Mouse (Mus musculus): ENCODE results near the gene Haus5. TPM values are rescaled to one million over a fixed set of nuclear protein-coding genes. Genes with fewer than 3 reads are reported as not detected.

Gene Haus5
- polyA plus RNA-seq (2015; fragmentation: Nextera tagmentation; extraction: Ambion mirVana) = 10.0 and 10.3 TPM in 2 replicates

- DNase-seq (ENCODE audit: low spot score) (peak; percentile 93), ATAC-seq (peak; percentile 98)
- Histone ChIP-seq H3K27me3 (replicated peaks; ENCODE audit: insufficient read depth, low read length) (no peaks in the 10 kb centered on the region), H3K4me2 (replicated peaks; ENCODE audit: low read depth, low read length) (peak within 1 kb of the TSS; percentile 86), H3K4me1 (ENCODE audit: insufficient read depth, low read depth, low read length) (peaks cover 3% of the 10 kb centered on the region; the same call in 1 of the 2 replicates), H3K27ac (ENCODE audit: low read length) (no peak within 1 kb of the TSS), H3K9ac (replicated peaks; ENCODE audit: low read depth) (peak within 1 kb of the TSS; percentile 50), H3K36me3 (ENCODE audit: insufficient read depth, low read length) (no peaks in the 10 kb centered on the region), H3K4me3 (ENCODE audit: low read depth, low read length) (peak within 1 kb of the TSS; percentile 54), H3K9me3 (ENCODE audit: low read length) (no peaks in the 10 kb centered on the region)
- WGBS = under 1% methylated on average over 34 of the region's 34 CpGs
- TF ChIP-seq EP300 (IDR thresholded peaks at IDR 0.05) (no peak), CTCF (IDR thresholded peaks at IDR 0.05) (no peak)
Measured at GRCm38 (mm10) chr7:30664529-30665200, at the start of gene Haus5. TSS of gene Haus5 (minus strand) at chr7:30664994.

GRCm38 (mm10) chr7:30711942-30712341, 47.1 kb upstream of the Haus5 start, which contains the start of gene Atp4a:
TSS of gene Atp4a (plus strand) at chr7:30712209.
- ATAC-seq (no peak), DNase-seq (ENCODE audit: low spot score) (no peak)
- Histone ChIP-seq H3K4me2 (replicated peaks; ENCODE audit: low read depth, low read length) (no peak within 1 kb of the TSS), H3K9me3 (ENCODE audit: low read length) (no peaks in the 10 kb centered on the region), H3K4me3 (ENCODE audit: low read depth, low read length) (no peak within 1 kb of the TSS), H3K27me3 (replicated peaks; ENCODE audit: insufficient read depth, low read length) (no peaks in the 10 kb centered on the region), H3K4me1 (ENCODE audit: insufficient read depth, low read depth, low read length) (no peaks in the 10 kb centered on the region), H3K36me3 (ENCODE audit: insufficient read depth, low read length) (no peaks in the 10 kb centered on the region), H3K27ac (ENCODE audit: low read length) (no peak within 1 kb of the TSS), H3K9ac (replicated peaks; ENCODE audit: low read depth) (no peak within 1 kb of the TSS)
- WGBS = 76% methylated on average over 3 of the region's 3 CpGs
- TF ChIP-seq EP300 (IDR thresholded peaks at IDR 0.05) (no peak), CTCF (IDR thresholded peaks at IDR 0.05) (no peak)

GRCm38 (mm10) chr7:30707441-30707840, 42.6 kb upstream of the Haus5 start:
- no peaks in the 10 kb centered on the region for H3K27me3 ChIP-seq (replicated peaks; ENCODE audit: insufficient read depth, low read length)
- ATAC-seq (peak; percentile 68), DNase-seq (ENCODE audit: low spot score) (peak; percentile 42)
- TF ChIP-seq EP300 (IDR thresholded peaks at IDR 0.05) (peak; percentile 38; the same call in 1 of the 2 replicates), CTCF (IDR thresholded peaks at IDR 0.05) (no peak)
- 46% methylated on average over 1 of the region's 1 CpGs for WGBS
- no peak overlapping the region for H3K4me3 ChIP-seq (ENCODE audit: low read depth, low read length)
- H3K4me1 ChIP-seq (ENCODE audit: insufficient read depth, low read depth, low read length) = no peaks in the 10 kb centered on the region
- H3K36me3 ChIP-seq (ENCODE audit: insufficient read depth, low read length) = no peaks in the 10 kb centered on the region
- H3K27ac ChIP-seq (ENCODE audit: low read length) = no peak overlapping the region
- no peaks in the 10 kb centered on the region for H3K9me3 ChIP-seq (ENCODE audit: low read length)
- no peak overlapping the region for H3K9ac ChIP-seq (replicated peaks; ENCODE audit: low read depth)
- no peak overlapping the region for H3K4me2 ChIP-seq (replicated peaks; ENCODE audit: low read depth, low read length)

GRCm38 (mm10) chr7:30706214-30706882, 41.6 kb upstream of the Haus5 start:
- 40% methylated on average over 7 of the region's 8 CpGs for WGBS
- no peak for TF ChIP-seq EP300 (IDR thresholded peaks at IDR 0.05)
- no peak for TF ChIP-seq CTCF (IDR thresholded peaks at IDR 0.05)
- Histone ChIP-seq H3K27ac (ENCODE audit: low read length) (no peak overlapping the region), H3K4me3 (ENCODE audit: low read depth, low read length) (no peak overlapping the region), H3K36me3 (ENCODE audit: insufficient read depth, low read length) (no peaks in the 10 kb centered on the region), H3K9ac (replicated peaks; ENCODE audit: low read depth) (no peak overlapping the region), H3K4me2 (replicated peaks; ENCODE audit: low read depth, low read length) (no peak overlapping the region), H3K27me3 (replicated peaks; ENCODE audit: insufficient read depth, low read length) (no peaks in the 10 kb centered on the region), H3K4me1 (ENCODE audit: insufficient read depth, low read depth, low read length) (no peaks in the 10 kb centered on the region), H3K9me3 (ENCODE audit: low read length) (no peaks in the 10 kb centered on the region)
- DNase-seq (ENCODE audit: low spot score) (no peak), ATAC-seq (no peak)

- Histone ChIP-seq H3K9me3 (ENCODE audit: low read length) (no peaks in the 10 kb centered on the region), H3K36me3 (ENCODE audit: insufficient read depth, low read length) (no peaks in the 10 kb centered on the region), H3K4me2 (replicated peaks; ENCODE audit: low read depth, low read length) (no peak within 1 kb of the TSS), H3K4me1 (ENCODE audit: insufficient read depth, low read depth, low read length) (0 out of 2 replicates have a peak, but pooled peaks cover 3% of the 10 kb centered on the region), H3K27ac (ENCODE audit: low read length) (no peak within 1 kb of the TSS), H3K9ac (replicated peaks; ENCODE audit: low read depth) (no peak within 1 kb of the TSS), H3K27me3 (replicated peaks; ENCODE audit: insufficient read depth, low read length) (no peaks in the 10 kb centered on the region), H3K4me3 (ENCODE audit: low read depth, low read length) (no peak within 1 kb of the TSS)
- WGBS = 33% methylated on average over 9 of the region's 9 CpGs
- DNase-seq (ENCODE audit: low spot score) (peak; percentile 68), ATAC-seq (peak; percentile 41)
- TF ChIP-seq EP300 (IDR thresholded peaks at IDR 0.05) (no peak), CTCF (IDR thresholded peaks at IDR 0.05) (no peak)
Measured at GRCm38 (mm10) chr7:30698589-30698988, 33.8 kb upstream of the Haus5 start, which contains the start of gene 2200002J24Rik. TSS of gene 2200002J24Rik (plus strand) at chr7:30698926.

GRCm38 (mm10) chr7:30698101-30698500, 33.3 kb upstream of the Haus5 start:
- H3K27ac ChIP-seq (ENCODE audit: low read length) = no peak overlapping the region
- H3K4me2 ChIP-seq (replicated peaks; ENCODE audit: low read depth, low read length) = no peak overlapping the region
- no peaks in the 10 kb centered on the region for H3K27me3 ChIP-seq (replicated peaks; ENCODE audit: insufficient read depth, low read length)
- DNase-seq (ENCODE audit: low spot score) (peak; percentile 32), ATAC-seq (no peak)
- whole genome bisulfite sequencing = 48% methylated on average over 5 of the region's 5 CpGs
- TF ChIP-seq EP300 (IDR thresholded peaks at IDR 0.05) = no peak
- no peak for TF ChIP-seq CTCF (IDR thresholded peaks at IDR 0.05)
- H3K36me3 ChIP-seq (ENCODE audit: insufficient read depth, low read length) = no peaks in the 10 kb centered on the region
- H3K4me3 ChIP-seq (ENCODE audit: low read depth, low read length) = no peak overlapping the region
- 0 out of 2 replicates have a peak, but pooled peaks cover 3% of the 10 kb centered on the region for H3K4me1 ChIP-seq (ENCODE audit: insufficient read depth, low read depth, low read length)
- H3K9me3 ChIP-seq (ENCODE audit: low read length) = no peaks in the 10 kb centered on the region
- H3K9ac ChIP-seq (replicated peaks; ENCODE audit: low read depth) = no peak overlapping the region

Data from lung, postnatal 0 days (tissue).